Mouse (Mus musculus) left cerebral cortex, adult 2 months (tissue): ENCODE data around the gene Trpv6. TPM values are rescaled to one million over a fixed set of nuclear protein-coding genes. Genes with fewer than 3 reads are reported as not detected.

Experiments
- DNase-seq, 2 experiments: peaks; one replicate each; pipeline ENCODE4 v3.0.0; 2021 to 2022; ENCODE audit warnings: low spot score in 2 of 2, mixed read lengths in 1 of 2; ENCODE audit errors: extremely low spot score in 1 of 2
- H3K27ac ChIP-seq: fragments of 200-600 bp; 2 replicates; pipeline ENCODE4 v1.8.1; 2022
- H3K4me3 ChIP-seq: fragments of 200-600 bp; 2 replicates; pipeline ENCODE4 v1.8.1; 2022
- CTCF ChIP-seq: fragments of 200-600 bp; IDR thresholded peaks from 2 replicates; pipeline ENCODE4 v1.8.1; 2022; ENCODE audit warnings: antibody characterized with exemption, mild to moderate bottlenecking, moderate library complexity
- intact Hi-C: fragments of 180-260 bp; cut with DNase I; formaldehyde crosslinking; loops from one replicate; pipeline ENCODE4 v1.15.1; 2025
- long read RNA-seq, 2 experiments: library from polyadenylated mRNA; stranded (forward); transcript quantifications; one replicate each; pipeline ENCODE4 v2.0.0; 2021; ENCODE audit warnings: borderline mapping rate in 2 of 2
- total RNA-seq, 2 experiments: library from RNA; stranded (reverse); gene quantifications; 2 replicates each; pipeline ENCODE4 v1.2.3; 2021

Gene Trpv6
- 1 to 10 TPM; 1.9 to 2.5 TPM for total RNA-seq
- long read RNA-seq, experiment 1, partial matches to known transcripts, result 0 of 2 reads
- long read RNA-seq, experiment 1, other reads (novel, unspliced or antisense), result 2 of 2 reads
- long read RNA-seq, experiment 2, partial matches to known transcripts, result 0 of 3 reads
- long read RNA-seq, experiment 2, other reads (novel, unspliced or antisense), result 3 of 3 reads

DNA sequence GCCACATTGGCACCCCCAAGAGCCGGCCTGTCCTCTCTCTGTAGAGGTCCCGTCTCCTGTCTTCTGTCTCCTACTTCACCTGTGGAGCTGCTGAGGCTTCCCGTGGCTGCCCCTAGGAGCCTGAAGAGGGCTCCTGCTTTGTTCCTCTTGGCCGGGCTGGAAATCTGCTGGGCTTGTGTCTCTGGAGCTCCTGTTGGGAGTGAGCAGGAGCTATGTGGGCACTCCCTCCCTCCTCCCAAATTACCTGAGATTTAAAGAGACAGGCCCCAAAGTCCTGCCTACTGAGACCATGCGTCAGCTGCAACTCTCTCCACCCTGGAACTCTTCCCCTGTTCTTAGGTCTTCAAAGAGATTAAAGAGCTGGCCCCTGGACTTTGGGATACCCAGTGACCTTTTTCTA lies at the start of gene Trpv6:
TSS of gene Trpv6 (minus strand) at position 228 of the 400 bp plus-strand sequence.
- Histone ChIP-seq H3K4me3 (peak within 1 kb of the TSS; percentile 43), H3K27ac (peak within 1 kb of the TSS; percentile 82)
- intact Hi-C loops, result no loop called here
- TF ChIP-seq CTCF, result no peak
- no peak for DNase-seq

DNA sequence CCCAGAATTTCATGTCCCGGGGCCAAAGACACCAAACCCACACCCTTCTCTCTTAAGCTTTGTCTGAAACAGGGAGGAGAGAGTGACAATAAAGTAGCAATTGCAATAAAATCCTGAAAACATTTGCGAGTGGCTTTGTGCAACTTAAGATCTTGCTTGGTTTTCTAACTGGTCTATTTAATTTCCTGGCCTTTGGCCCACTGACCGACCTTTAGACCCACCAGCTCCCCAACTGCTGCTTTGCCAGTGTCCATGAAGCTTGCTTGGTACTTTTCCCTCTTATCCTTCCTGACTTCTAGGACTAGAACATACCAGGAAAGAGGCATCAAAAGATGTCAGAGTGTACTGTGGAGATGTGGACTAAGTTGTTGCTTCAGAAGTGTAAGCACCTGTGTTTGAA lies 49.4 kb upstream of the Trpv6 start:
- intact Hi-C loops, result no loop called here
- no peak overlapping the region for H3K27ac ChIP-seq
- no peak for DNase-seq
- no peak overlapping the region for H3K4me3 ChIP-seq
- TF ChIP-seq CTCF, result no peak

DNA sequence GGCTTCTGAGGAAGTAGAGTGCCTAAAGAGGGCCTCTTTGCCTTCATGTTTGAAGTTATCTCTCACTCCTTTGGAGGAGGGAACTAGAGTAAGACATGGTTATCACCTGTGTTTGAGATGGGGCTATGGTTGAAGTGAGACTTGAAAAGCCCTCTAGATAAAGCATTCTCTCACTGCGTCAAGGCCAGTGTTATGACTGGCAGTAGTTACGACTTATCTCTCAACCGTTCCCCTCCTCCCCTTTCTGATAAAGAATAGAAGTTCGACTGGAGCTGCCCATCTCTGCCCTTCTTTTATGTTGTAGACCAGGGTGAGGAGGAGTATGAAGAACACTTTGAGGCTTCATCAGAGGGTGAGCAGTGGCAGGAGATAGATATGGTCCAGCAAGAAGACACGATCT lies 48.7 kb upstream of the Trpv6 start:
- no peak overlapping the region for H3K27ac ChIP-seq
- TF ChIP-seq CTCF, result no peak
- intact Hi-C loops, result no loop called here
- no peak overlapping the region for H3K4me3 ChIP-seq
- DNase-seq, result no peak

GRCm38 (mm10) chr6:41684131-41684530 lies 47.9 kb upstream of the Trpv6 start, which contains the start of gene Llcfc1:
Gene Llcfc1, plus strand, starts transcription at chr6:41684431.
- TF ChIP-seq CTCF, result no peak
- DNase-seq, result no peak
- intact Hi-C loops, result no loop called here
- Histone ChIP-seq H3K4me3 (no peak within 1 kb of the TSS), H3K27ac (no peak within 1 kb of the TSS)

- H3K27ac ChIP-seq, result no peak overlapping the region
- no peak overlapping the region for H3K4me3 ChIP-seq
- DNase-seq, result no peak
- no peak for TF ChIP-seq CTCF
- intact Hi-C loops, result no loop called here
Observed at GRCm38 (mm10) chr6:41681656-41682055, 45.5 kb upstream of the Trpv6 start.

DNA sequence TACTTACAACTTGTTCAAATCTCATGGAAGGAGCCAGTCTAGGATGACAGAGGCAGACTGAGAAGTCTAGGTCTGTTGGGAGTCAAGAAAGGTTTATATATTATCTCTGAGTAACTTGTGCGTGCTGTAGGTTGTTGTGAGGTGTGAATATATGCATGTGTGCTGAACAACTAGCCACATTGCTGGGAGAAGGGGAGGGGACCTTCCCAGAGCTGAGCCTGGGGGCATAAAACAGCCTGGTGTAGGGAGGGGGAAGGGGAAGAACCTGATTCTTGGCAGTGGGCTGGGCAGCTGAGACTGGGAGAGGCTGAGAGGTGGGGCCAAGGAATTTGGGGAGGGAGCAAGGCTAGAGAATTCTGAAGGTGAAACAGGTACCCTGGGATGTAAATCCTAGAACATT lies 44.5 kb upstream of the Trpv6 start, which contains the start of gene Trpv5:
TSS of gene Trpv5 (minus strand) at position 101 of the 400 bp plus-strand sequence.
- intact Hi-C loops, result no loop called here
- DNase-seq, result no peak
- Histone ChIP-seq H3K27ac (no peak within 1 kb of the TSS), H3K4me3 (no peak within 1 kb of the TSS)
- TF ChIP-seq CTCF, result no peak

GRCm38 (mm10) chr6:41676530-41676929 lies 40.3 kb upstream of the Trpv6 start:
- no peak overlapping the region for H3K4me3 ChIP-seq
- H3K27ac ChIP-seq, result no peak overlapping the region
- intact Hi-C loops, result no loop called here
- no peak for TF ChIP-seq CTCF
- DNase-seq, result no peak

GRCm38 (mm10) chr6:41662320-41662719 lies 26.1 kb upstream of the Trpv6 start:
- intact Hi-C loops, result no loop called here
- peak; percentile 50 for TF ChIP-seq CTCF
- no peak overlapping the region for H3K4me3 ChIP-seq
- no peak for DNase-seq
- H3K27ac ChIP-seq, result no peak overlapping the region

- H3K27ac ChIP-seq, result no peak overlapping the region
- intact Hi-C loops, result no loop called here
- TF ChIP-seq CTCF, result no peak
- no peak for DNase-seq
- H3K4me3 ChIP-seq, result no peak overlapping the region
Observed at GRCm38 (mm10) chr6:41658487-41658886, 22.3 kb upstream of the Trpv6 start.

GRCm38 (mm10) chr6:41654648-41655047 lies 18.4 kb upstream of the Trpv6 start:
- intact Hi-C loops, result no loop called here
- no peak for DNase-seq
- no peak for TF ChIP-seq CTCF

DNA sequence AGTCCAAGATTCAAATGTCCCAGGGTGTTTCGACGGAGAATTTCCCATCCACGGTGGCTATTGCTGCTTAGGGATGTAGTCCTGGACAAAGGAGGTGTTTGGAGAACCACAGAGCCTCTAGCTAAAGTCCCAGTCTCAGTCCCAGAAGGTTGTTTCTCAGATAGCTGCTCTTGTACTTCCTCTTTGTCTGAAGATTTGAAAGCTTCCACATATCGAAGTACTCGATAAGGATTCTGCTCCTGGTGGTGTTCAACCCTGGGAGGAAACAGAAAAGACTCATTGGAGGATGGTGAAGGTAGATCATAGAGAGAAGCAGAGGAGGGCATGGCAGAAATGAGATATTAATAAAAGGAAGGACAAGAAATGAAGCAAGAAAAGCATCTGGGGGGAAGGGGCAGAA lies 17.0 kb upstream of the Trpv6 start:
- no peak overlapping the region for H3K4me3 ChIP-seq
- DNase-seq, result no peak
- no peak overlapping the region for H3K27ac ChIP-seq
- TF ChIP-seq CTCF, result no peak
- intact Hi-C loops, result no loop called here

More at GRCm38 (mm10) chr6:41654648-41655047, 18.4 kb upstream of the Trpv6 start:
- no peak overlapping the region for H3K27ac ChIP-seq
- H3K4me3 ChIP-seq, result no peak overlapping the region

GRCm38 (mm10) chr6:41646672-41647071 lies 10.5 kb upstream of the Trpv6 start:
- Histone ChIP-seq H3K4me3 (no peak overlapping the region), H3K27ac (no peak overlapping the region)
- TF ChIP-seq CTCF, result no peak
- intact Hi-C loops, result no loop called here
- no peak for DNase-seq

- H3K27ac ChIP-seq, result no peak overlapping the region
- H3K4me3 ChIP-seq, result no peak overlapping the region
- TF ChIP-seq CTCF, result no peak
- DNase-seq, result no peak
- intact Hi-C loops, result no loop called here
Observed at GRCm38 (mm10) chr6:41646220-41646619, 10.0 kb upstream of the Trpv6 start.
